22 mouse cellular contexts compared by ENCODE assay signal in the genomic region with DNA sequence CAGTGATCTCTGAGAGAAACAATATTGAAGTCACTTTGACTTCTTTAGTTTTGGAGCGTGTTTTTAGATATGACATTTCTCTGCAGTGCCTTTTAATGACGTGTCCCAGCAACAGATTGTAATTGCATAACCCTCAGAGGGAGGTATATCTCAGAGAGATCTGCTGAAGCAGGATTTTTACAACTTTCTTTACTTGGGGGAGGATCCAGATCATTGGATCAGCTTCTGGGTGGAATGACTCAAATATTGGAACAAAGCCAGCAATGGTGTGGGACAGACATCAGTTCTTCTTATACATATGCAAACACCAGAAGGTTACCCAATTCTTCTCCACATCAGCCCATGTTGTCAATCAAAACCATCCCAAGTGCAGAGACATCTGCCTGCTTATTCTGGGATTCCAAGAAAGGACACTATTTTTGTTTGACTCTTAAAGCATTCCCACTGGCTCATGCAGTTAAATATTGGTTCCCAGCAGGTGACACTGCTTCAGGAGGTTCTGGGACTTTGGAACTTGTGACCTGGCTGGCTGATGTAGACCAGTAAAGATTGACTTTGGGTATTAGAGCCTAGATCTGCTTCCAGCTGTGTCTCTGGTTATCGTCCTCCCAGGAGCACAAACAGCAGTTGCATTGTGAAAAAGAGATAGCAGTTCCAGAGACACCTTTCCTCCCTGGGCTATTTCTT.
A peak's percentile ranks its signal among the peaks of the same experiment; 100 is the strongest.
DNase-seq lines count a peak whose midpoint lies in the region; ATAC-seq and TF ChIP-seq lines count a peak whose summit lies in the region.
"Had no signal": no experiment of that assay in that cellular context is flagged by ENCODE, and none has a peak within 500 bp of the region (broad histone marks: within the 10 kb centered on the region; RNA-seq: fewer than 3 reads in every experiment).

No protein-coding gene starts in this region.

- H3K27ac ChIP-seq in kidney, adult 2 months (ENCODE audit: insufficient read depth, low read depth, low read length): no peak overlapping the region
- H3K27ac ChIP-seq in limb, embryonic 14.5 days (replicated peaks; ENCODE audit: low read depth, low read length): no peak overlapping the region
- no peak overlapping the region for H3K27ac ChIP-seq in limb, embryonic 10.5 days
- H3K27ac ChIP-seq: embryonic facial prominence, embryonic 15.5 days; forebrain, embryonic 10.5 days; heart, embryonic 13.5 days; hindbrain, embryonic 13.5 days; kidney, embryonic 15.5 days; midbrain, embryonic 10.5 days had no signal

- TF ChIP-seq CTCF in kidney, adult 2 months (conservative IDR thresholded peaks at IDR 0.05; ENCODE audit: insufficient read depth, insufficient read length, low read depth, low read length): no peak

- no peaks in the 10 kb centered on the region for H3K9me3 ChIP-seq in limb, embryonic 14.5 days (ENCODE audit: control insufficient read depth, low read length)
- no peaks in the 10 kb centered on the region for H3K9me3 ChIP-seq in limb, embryonic 10.5 days (replicated peaks)
- H3K9me3 ChIP-seq: embryonic facial prominence, embryonic 15.5 days; forebrain, embryonic 10.5 days; heart, embryonic 13.5 days; hindbrain, embryonic 13.5 days; kidney, embryonic 15.5 days; midbrain, embryonic 10.5 days had no signal

- no peak overlapping the region for H3K9ac ChIP-seq in limb, embryonic 14.5 days (ENCODE audit: low read depth, low read length, severe bottlenecking)
- H3K9ac ChIP-seq: embryonic facial prominence, embryonic 15.5 days; forebrain, postnatal 0 days; heart, embryonic 13.5 days; hindbrain, embryonic 13.5 days; kidney, embryonic 15.5 days had no signal

- H3K4me2 ChIP-seq in limb, embryonic 14.5 days (replicated peaks; ENCODE audit: low read depth, low read length, severe bottlenecking): no peak overlapping the region
- H3K4me2 ChIP-seq: embryonic facial prominence, embryonic 15.5 days; heart, embryonic 13.5 days; hindbrain, embryonic 13.5 days; kidney, embryonic 15.5 days had no signal

- H3K4me1 ChIP-seq in kidney, adult 2 months (ENCODE audit: control insufficient read depth, insufficient read depth, low read length): no peaks in the 10 kb centered on the region
- no peaks in the 10 kb centered on the region for H3K4me1 ChIP-seq in limb, embryonic 14.5 days (ENCODE audit: control insufficient read depth, insufficient read depth, low read length)
- H3K4me1 ChIP-seq in limb, embryonic 10.5 days: no peaks in the 10 kb centered on the region
- H3K4me1 ChIP-seq: embryonic facial prominence, embryonic 15.5 days; forebrain, embryonic 10.5 days; hindbrain, embryonic 13.5 days; kidney, embryonic 15.5 days; midbrain, embryonic 10.5 days had no signal

- ATAC-seq in limb, embryonic 14.5 days (ENCODE audit: low FRiP score, low read depth): no peak
- ATAC-seq in inflammation-experienced regulatory T-cells, adult 6 months: no peak
- ATAC-seq: forebrain, postnatal 0 days had no signal

- TF ChIP-seq POLR2A in kidney, adult 2 months (IDR thresholded peaks at IDR 0.05; ENCODE audit: low read depth, low read length): no peak
- no peak for TF ChIP-seq POLR2A in limb, embryonic 14.5 days (IDR thresholded peaks at IDR 0.05; ENCODE audit: borderline replicate concordance, extremely low read depth, insufficient read depth, insufficient read length)

- WGBS in kidney, adult 2 months: 72% methylated on average over 3 of the region's 3 CpGs
- 71% methylated on average over 3 of the region's 3 CpGs for WGBS in limb, embryonic 14.5 days
- 84% methylated on average over 3 of the region's 3 CpGs for whole genome bisulfite sequencing in limb, embryonic 10.5 days

- no peaks in the 10 kb centered on the region for H3K36me3 ChIP-seq in kidney, adult 2 months (ENCODE audit: control insufficient read depth, insufficient read depth, low read length)
- no peaks in the 10 kb centered on the region for H3K36me3 ChIP-seq in limb, embryonic 14.5 days (ENCODE audit: control insufficient read depth, insufficient read depth, low read length)
- H3K36me3 ChIP-seq in limb, embryonic 10.5 days: no peaks in the 10 kb centered on the region
- H3K36me3 ChIP-seq: embryonic facial prominence, embryonic 15.5 days; forebrain, embryonic 10.5 days; heart, embryonic 13.5 days; hindbrain, embryonic 13.5 days; kidney, embryonic 15.5 days; midbrain, embryonic 10.5 days had no signal

- DNase-seq in kidney, adult 2 months: peak; percentile 50
- no peak for DNase-seq in kidney, postnatal 14 days
- peak; percentile 31 for DNase-seq in limb, embryonic 14.5 days (ENCODE audit: low spot score)
- no peak for DNase-seq in limb, embryonic 10.5 days (ENCODE audit: low spot score)
- DNase-seq in right cerebral cortex, adult 18-20 months: peak; percentile 50
- no peak for DNase-seq in right cerebral cortex, postnatal 4 days
- DNase-seq in telencephalon, adult 2 months (ENCODE audit: low read depth, low spot score): peak; percentile 78
- DNase-seq: adrenal gland, postnatal 10 days; cerebellum, adult 9-11 months; forebrain, postnatal 0 days; gastrocnemius, postnatal 10 days; heart, adult 18-20 months; liver; lung, postnatal 4 days; thymus, postnatal 14 days had no signal

- no peak overlapping the region for H3K4me3 ChIP-seq in kidney, adult 2 months (ENCODE audit: insufficient read depth, low read depth, low read length)
- H3K4me3 ChIP-seq in limb, embryonic 14.5 days (replicated peaks; ENCODE audit: low read length): no peak overlapping the region
- no peak overlapping the region for H3K4me3 ChIP-seq in limb, embryonic 10.5 days
- H3K4me3 ChIP-seq: embryonic facial prominence, embryonic 15.5 days; forebrain, embryonic 10.5 days; heart, embryonic 13.5 days; hindbrain, embryonic 13.5 days; kidney, embryonic 15.5 days; midbrain, embryonic 10.5 days had no signal

- H3K27me3 ChIP-seq in kidney, adult 2 months (replicated peaks; ENCODE audit: control insufficient read depth, insufficient read depth, low read length): no peaks in the 10 kb centered on the region
- H3K27me3 ChIP-seq in limb, embryonic 14.5 days (ENCODE audit: control insufficient read depth, insufficient read depth, low read length): no peaks in the 10 kb centered on the region
- H3K27me3 ChIP-seq in limb, embryonic 10.5 days (ENCODE audit: low read depth, poor library complexity, severe bottlenecking): no peaks in the 10 kb centered on the region
- H3K27me3 ChIP-seq: embryonic facial prominence, embryonic 15.5 days; heart, embryonic 13.5 days; hindbrain, embryonic 13.5 days; kidney, embryonic 15.5 days had no signal

Comparison
In these comparisons a context has a peak if more than half of its experiments do, and no peak if none do; other contexts are left out.
1. DNase-seq: peak in kidney, adult 2 months (single experiment), limb, embryonic 14.5 days (single experiment), right cerebral cortex, adult 18-20 months (single experiment) and telencephalon, adult 2 months (single experiment); none in kidney, postnatal 14 days (single experiment), limb, embryonic 10.5 days (single experiment) and right cerebral cortex, postnatal 4 days (single experiment).